Mouse (Mus musculus) kidney, adult 2 months (tissue): ENCODE results near the gene Nhp2.

Experiments used
- CTCF ChIP-seq: fragments of 200-500 bp; conservative IDR thresholded peaks from 2 replicates; pipeline ENCODE4 v1.5.1; 2011; ENCODE audit warnings: low read depth, mild to moderate bottlenecking, control low read depth, low read length, moderate library complexity, mixed read lengths; ENCODE audit not compliant: insufficient read depth, insufficient read length
- POLR2A ChIP-seq: fragments of 200-500 bp; IDR thresholded peaks from one replicate; pipeline ENCODE4 v1.6.1; 2011; ENCODE audit warnings: low read depth, low read length, control low read depth

- TF ChIP-seq CTCF (no peak), POLR2A (no peak)
These were observed 27.6 kb upstream of the Nhp2 start for GRCm38 (mm10) chr11:51591915-51592314.
